Mouse (Mus musculus): ENCODE data around the gene Rap1gap2.

GRCm38 (mm10) chr11:74429798-74430529 lies 180.8 kb downstream of the Rap1gap2 start:
- TF ChIP-seq CTCF (IDR thresholded peaks at IDR 0.05 in 2 of 3, conservative IDR thresholded peaks at IDR 0.05 in 1 of 3; ENCODE audit: control insufficient read depth in 1 of 3, insufficient read depth in 1 of 3, low read depth in 2 of 3, low read length in 3 of 3, poor library complexity in 1 of 3, severe bottlenecking in 1 of 3) (no peak), GABPA (IDR thresholded peaks at IDR 0.05; ENCODE audit: low read depth, low read length) (no peak)
